Mouse (Mus musculus) embryo, embryonic 11 days (tissue): ENCODE measurements around the gene Prn.

ENCODE experiments used
- DNase-seq: peaks from one replicate; pipeline ENCODE4 v3.0.0-alpha.2; 2015

The Prn gene

DNA sequence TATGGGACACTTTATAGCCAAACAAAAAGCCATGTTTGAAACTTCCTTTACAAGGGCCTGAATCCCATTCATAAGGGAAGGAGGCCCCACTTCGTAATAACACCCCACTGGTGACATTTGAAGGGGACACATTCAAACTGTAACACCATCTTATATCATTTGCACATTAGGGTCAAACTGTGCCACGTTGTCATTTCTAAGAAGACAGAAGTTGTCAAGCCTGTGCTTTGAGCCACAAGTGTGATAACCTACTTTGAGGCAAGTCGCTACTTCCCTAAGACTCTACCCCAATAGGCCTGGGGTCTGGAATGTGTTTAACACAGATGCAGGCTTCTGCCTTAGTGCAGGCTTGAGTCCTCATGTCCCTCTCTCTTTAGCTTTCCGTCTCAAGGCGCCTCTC is 2.4 kb upstream of the Prn start:
- DNase-seq, result no peak

DNA sequence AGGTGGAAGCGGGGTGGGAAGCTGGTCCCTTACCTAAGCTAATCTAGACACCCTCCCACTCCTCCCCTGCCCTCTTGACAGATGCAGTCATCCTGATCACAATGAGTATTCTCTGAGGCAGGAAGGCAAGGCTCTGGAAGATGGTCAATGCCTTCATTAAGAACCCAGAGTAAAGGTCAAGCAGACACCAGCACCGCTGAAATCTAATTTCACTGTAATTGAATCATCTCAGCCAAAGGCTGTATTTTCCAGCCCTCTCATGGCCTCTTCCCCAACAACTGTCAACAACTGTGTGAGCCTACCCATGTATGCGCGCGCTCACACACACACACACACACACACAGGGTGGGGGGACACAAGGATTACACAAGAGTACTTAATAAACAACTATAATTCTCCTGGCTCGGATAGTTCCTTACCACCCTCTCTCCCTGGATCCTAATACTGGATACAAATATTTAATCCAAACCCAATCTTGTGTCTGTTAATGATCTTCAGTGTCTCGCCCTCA is 1.4 kb upstream of the Prn start:
- DNase-seq, result no peak

DNA sequence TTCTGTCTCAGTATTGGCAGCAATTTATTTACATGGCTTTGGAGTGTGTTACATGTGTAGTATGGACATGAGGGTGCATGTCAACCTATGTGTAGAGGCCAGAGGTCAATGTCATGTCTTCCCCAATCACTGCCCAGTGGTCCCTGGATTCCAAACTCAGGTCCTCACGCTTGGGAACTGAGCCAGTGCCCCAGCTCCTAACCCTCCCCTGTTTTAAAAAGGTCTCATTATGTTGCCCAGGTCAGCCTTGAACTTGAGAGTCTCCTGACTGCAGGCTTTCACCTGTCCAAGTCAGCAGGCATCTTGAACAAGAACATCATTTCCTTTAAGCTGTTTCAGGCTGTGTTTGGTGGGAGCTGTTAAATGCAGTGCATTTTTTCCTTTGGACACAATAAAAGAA is 851 bp upstream of the Prn start:
- DNase-seq, result no peak

DNA sequence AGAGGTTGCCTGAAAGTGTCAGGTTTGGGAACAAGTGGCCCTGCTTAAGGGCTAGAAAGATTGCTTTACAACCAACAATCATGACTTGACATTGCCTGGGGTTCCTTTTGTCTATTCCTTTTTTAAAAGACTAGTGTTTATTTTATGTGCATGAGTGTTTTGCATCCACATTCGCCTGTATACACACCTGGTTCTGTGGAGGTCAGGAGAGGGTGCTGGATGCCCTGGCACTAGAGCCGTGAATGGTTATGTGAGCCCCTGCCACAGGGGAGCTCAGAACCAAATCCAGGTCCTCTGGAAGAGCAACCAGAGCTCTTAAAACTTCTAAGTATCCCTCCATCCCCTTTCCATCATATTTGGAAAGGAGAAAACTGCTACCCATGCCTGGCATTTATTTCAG is 1.1 kb downstream of the Prn start:
- no peak for DNase-seq

DNA sequence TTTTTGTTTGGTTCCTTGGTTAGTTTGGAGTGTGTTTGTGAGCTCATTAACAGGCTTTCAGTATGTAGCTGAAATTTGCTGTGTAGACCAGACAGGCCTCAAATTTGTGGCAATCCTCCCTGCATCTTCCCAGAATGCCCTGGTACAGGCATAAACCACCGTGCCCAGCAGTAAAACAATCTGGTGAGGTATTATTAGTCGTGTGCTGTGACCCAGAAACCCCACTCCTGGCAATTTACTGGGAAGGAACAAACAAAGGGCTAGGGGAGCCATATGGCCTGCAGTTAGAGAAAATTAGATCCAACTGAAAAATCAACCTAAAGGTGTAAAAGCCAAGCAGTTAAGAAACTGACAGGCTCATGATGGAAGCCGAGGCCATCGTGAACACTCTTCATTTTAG is 1.6 kb downstream of the Prn start:
- DNase-seq, result no peak

DNA sequence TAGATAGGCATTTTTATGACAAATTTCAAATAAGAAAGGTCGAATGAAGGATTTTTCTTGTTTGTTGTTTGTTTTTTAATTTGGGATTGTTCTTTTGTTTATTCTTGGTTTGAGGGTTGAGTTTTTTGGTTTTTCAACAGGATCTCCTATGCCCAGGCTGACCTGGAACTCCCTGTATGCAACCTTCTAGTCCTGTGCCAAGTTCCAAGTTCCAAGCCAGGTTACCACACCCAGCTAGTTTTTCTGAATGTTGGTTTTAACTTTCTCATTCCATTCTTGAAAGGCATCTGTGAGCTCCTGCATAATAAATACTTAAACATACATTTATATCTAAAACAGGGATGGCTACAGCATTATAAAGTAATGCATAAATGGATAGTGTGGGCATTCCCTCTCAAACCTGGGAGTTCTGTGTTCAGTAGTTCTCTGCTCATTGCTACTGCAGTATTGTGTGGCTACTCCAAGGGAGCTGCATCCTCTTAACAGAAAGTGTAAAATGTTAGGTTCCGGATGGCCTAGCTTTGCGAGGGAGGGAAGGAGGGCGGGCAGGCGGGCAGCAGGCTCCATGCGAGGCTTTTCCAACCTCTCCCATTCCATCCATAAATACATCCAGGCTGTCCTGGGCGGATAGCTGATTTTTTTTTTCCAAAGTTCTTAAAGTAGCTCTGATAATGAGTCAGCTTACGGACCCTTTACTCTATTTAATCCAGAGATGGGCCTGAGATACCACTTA is 2.9 kb downstream of the Prn start:
- no peak for DNase-seq

DNA sequence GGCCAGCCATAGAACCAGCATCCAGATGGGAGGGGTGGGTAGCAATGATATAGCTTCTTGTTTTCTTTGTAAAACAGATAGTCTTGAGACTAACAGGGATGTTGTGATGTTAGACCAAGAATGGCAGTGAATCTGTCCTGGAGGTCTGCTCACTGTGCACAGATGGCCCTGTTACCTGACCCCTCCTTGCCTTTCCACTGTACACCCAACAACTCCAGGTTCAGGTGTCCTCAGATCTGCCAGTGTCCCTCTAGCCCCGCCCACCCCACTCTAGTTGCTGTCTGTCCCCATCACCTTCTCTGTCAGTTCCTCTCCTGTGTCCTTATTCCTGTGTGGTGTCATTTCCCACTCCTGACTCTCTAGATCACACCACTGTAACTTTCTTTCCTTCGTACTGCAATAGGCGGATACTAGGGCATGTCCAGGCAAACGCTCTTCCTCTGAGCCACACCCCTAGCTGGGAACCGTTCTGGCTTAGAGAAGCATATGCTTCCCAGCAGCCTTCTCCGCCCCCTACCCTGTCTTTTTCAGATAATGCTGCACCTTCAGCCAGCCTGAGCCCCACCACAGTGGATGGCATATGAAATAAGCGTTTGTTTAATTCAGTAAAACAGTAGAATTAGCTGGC is 22.6 kb downstream of the Prn start:
- DNase-seq, result no peak

DNA sequence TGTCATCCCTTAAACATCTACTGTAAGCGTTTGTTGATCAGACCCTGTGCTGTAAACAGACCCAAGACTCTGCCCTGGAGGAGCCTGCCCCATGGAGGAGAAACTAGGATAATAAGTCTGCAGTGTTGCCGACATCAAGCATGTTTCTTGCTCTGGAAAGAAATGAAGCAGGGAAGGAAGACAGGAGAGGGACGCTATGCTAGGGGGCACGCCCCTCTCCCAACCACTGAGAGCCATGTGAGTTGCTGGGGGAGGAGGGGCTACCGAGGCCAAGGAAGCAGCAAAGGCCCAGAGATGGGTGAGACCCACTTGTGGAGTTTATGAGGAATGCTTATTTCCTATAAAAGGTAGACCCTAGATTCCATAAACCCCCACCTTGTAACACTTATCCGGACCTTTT is 23.3 kb downstream of the Prn start:
- no peak for DNase-seq

DNA sequence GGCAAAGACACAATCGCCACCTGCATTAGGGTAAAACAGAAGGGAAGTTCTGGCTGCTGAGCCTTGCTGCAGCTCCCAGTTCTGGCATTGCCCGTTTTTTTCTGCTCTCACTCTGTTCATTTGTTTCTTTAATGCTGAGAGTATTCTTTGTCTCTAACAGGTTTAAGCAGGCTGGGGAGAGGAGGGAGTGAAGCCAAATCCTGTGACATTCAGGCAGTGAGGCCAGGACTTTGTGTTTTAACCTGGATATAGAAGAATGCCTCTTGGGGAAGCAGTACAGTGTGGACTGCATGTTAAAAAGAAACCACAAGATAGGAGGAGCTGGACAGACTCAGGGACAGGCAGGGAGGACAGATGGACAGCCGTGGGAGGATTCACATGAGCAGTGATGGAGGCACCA is 23.8 kb downstream of the Prn start:
- DNase-seq, result no peak

DNA sequence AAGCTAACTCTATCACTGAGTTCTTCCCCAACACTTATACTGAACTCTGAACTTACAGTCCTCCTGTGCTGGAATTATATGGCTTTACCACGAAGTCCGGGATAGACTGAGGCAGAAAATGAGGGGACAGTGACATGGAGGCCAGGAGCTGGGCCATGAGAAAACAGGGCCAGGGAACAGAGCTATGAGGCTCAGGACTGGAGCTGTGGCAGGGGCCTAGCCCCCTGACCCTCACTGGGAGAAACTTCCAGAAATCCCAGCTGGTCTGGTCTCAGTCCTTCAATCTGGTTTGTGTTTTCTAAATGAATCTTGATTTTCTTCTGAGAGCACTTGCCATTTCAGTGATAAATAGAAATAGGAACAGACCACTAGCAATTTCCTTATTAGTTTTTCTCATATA is 24.5 kb downstream of the Prn start:
- DNase-seq, result no peak

DNA sequence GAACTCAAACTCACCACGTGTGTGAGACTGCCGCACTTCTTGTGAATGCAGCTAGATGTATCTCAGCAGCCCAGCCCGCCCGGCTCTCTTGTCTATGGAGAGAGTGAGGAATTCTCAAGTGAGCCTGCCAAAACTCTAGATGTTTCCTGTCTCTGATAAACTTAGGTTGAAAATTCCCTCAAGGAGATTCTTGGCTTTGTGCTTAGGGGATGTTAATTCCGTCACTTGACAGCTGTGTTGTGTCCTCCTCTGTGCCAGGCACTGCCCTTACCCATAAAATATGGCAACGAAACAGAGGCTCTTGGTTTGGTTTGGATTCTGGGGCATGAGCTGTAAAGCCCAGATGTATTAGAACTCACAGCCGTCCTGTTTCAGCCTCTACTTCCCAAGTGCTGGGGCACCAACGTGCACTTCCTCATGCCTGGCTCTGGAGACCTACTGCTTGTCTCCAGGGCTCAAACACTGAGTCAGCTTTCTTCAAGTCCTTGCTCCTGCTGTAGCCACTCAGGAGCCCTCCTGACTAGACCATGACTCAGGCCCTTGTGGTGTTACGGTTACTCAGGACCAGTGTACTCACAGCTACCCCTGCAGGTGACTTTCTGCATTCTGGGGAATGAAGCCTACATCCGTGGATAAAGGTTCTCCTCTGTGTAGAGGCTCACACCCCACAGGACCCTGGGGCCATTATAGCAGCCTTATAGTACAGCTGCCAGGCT is 25.8 kb downstream of the Prn start:
- no peak for DNase-seq

DNA sequence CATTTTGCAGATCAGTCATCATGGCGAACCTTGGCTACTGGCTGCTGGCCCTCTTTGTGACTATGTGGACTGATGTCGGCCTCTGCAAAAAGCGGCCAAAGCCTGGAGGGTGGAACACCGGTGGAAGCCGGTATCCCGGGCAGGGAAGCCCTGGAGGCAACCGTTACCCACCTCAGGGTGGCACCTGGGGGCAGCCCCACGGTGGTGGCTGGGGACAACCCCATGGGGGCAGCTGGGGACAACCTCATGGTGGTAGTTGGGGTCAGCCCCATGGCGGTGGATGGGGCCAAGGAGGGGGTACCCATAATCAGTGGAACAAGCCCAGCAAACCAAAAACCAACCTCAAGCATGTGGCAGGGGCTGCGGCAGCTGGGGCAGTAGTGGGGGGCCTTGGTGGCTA is 26.7 kb downstream of the Prn start:
- DNase-seq, result no peak

DNA sequence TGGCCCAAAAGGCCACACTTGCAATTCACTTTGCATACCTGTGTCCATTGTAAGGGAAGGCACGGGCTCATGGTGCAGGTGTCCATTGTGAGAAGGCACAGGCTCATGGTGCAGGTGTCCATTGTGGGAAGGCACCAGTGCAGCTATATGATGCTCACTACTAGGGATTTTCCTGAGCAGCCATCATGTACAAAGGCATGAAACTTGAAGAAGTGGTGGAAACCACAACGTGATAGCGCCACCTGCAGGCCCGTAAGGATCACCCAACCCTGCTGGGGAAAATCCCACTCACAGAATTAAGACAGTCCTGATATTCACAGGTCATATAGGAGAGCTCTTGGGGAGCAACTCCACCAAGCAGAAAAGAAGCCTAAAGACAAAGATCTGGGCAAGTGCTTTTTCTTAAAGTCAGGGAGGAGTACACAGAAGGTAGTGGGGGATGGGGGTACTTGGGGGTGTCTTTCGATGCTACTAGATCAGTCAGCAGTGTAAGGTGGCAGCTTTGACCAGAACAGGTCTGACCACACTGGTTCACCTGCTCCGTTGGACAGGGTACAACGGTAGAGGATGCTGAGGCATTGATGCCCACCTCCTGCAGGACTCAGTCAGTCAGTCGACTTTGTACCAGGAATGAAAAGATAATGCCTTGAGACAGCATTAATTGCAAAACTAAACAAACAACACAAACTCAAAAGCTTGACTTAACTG is 29.8 kb downstream of the Prn start:
- peak; percentile 80 for DNase-seq

DNA sequence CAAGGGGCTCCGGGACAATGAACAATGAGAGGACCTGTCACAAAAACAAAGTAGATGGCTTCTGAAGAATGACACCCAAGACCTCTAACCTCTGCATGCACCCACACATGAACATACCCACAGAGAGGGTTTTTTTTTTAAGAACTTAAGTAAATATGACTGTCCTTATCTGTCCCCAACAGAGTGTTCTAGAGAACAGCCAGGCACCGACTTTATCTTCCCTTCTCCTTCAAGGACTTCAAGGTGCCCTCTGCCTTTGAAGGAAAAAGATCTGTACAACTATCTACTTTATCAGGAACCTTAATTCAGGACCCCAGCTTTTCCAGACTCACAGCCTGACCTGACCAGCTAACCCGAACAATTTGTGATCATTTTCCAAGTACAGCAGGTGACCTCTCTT is 30.7 kb downstream of the Prn start:
- DNase-seq, result no peak

DNA sequence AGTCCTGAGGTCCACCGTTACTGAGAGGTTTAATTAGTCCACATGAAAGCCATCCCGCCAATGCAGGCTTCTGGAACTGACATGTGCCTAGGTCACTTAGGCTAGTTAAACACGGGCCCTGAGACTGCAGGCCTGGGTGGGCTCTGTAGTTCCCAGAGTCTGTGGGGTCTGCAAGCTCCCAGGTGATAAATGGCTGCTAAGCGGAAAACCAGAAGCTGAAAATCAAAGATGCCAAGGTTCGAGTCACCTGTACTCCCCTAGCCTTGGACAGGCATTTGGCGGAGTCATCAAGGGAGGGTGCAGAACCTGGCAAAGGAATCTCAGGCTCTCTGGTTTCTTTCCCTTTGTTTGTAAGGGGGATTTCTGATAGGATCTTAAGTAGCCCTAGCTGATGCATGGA is 31.7 kb downstream of the Prn start:
- no peak for DNase-seq

DNA sequence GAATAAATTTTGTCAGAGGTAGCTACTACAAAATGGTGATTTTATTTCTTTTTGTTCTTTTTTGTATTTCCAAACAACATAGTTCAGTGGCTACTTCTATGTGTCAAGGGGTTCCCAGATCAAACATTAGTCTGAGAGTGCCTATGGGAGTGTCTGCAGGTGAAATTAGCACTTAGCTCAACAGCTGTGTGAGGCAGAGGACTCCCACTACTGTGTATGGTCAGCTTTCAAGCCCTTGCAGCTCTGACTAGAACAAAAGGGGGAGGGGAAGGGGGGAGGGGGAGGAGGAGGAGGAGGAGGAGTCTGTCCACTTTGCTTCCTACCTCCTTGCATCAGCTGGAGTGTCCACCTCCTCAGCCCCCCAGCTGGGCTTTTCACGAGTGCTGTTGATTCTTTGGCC is 34.6 kb downstream of the Prn start:
- DNase-seq, result no peak

DNA sequence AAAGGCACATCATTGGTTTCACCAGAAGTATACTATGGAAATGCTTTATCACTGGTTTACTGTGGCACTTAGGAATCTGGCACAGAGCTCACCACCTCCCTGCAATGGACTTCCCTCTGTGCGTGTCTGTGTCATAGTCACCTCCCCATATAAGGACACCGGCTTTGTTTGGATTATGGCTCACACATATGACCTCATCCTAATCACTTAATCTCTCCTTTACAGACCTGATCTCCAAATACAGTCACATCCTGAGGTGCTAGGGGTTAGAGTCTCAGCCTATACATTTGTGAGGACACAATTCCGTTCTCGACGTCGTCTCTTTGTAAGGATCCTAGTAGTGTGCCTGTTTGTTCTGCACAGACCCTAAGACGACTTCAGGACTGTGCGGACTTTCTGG is 35.5 kb downstream of the Prn start:
- no peak for DNase-seq

DNA sequence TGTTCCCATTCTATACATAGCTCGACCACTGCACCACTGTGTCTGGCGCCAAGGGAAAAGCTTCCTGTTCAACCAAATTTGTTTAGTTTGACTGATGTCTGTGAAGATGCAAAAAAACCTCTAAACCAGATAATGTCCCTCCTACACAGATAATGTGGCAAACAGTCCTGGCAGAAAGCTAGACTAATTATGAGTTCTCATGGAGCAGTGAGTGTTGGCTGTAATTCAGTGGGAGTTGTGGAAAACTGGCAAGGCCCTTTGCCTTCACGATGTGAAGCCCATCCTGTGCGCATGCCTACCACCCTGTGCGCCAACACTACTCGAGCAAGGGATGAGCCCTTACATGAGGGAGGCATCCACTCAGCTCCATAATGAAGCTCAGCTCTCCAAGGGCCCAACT is 36.0 kb downstream of the Prn start:
- DNase-seq, result no peak

DNA sequence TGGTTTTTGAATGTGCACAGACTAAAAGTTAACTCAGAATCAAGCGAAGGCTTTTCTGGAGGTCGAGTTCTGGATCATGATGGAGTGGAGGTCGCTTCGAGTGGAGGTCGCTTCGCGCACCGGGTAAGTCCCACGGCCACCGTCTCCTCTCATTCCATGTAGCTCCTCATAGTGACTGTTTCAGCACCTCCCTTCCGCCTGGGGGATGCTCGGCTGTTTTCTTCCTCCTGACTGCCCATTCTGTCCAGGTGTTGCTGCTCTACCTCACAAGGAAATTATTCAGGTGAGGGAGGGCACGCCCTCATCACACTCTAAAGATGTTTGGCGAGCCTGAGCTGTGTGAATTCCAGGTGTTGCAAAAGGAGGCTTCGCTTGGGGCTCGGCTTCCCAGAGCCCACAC is 36.6 kb downstream of the Prn start:
- no peak for DNase-seq

DNA sequence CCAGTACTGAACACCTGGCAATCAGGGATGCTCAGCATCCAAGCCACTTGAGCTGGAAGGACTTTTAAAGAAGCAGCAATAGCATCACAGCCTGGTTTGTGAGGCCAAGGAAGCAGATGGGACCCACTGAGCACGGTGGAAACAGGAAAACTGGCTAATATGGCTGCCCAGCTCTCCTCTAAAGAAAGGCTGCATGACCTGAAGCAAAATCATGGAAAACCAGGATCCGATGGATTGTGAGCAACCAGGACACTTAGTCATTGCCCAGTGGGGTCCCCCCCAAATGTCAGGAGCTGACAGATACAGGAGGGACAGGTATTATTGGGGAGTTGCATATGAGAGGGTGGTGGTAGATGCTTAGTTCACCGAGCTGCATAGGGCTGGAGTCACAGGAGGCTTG is 38.4 kb downstream of the Prn start:
- no peak for DNase-seq

DNA sequence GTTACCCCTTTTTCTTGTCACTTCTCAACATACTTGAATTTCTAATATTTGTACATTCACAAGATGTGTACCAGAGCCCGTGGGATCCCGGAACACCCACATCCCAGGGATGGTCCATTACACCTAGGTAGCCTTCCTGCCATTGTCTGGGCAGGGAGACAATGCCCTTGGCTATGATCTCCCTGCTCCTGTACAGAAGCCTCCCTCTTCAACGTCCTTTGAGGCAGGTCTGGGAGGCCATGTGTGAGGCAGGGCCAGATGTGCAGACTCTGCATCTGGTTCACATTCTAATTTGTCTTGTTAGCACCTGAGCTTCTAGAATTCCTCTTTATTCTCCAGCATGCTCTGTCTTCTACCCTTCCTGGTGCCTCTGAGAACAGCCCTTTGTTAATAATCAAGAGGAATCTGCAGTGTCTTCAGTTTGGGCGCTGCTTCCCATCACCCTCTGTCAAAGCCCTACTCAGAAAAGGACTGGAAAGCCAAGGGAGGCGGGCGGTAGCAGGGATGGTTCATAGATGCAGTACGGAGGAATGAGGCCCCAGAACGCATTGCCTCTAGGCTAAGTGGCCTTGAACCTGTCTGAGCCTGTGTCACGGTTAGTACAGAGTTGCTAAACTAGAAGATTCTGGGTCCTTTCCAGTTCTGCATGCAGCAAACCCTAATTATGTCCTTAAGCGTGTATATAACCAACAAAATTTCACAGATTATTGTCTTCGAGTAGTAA is 39.3 kb downstream of the Prn start:
- no peak for DNase-seq

DNA sequence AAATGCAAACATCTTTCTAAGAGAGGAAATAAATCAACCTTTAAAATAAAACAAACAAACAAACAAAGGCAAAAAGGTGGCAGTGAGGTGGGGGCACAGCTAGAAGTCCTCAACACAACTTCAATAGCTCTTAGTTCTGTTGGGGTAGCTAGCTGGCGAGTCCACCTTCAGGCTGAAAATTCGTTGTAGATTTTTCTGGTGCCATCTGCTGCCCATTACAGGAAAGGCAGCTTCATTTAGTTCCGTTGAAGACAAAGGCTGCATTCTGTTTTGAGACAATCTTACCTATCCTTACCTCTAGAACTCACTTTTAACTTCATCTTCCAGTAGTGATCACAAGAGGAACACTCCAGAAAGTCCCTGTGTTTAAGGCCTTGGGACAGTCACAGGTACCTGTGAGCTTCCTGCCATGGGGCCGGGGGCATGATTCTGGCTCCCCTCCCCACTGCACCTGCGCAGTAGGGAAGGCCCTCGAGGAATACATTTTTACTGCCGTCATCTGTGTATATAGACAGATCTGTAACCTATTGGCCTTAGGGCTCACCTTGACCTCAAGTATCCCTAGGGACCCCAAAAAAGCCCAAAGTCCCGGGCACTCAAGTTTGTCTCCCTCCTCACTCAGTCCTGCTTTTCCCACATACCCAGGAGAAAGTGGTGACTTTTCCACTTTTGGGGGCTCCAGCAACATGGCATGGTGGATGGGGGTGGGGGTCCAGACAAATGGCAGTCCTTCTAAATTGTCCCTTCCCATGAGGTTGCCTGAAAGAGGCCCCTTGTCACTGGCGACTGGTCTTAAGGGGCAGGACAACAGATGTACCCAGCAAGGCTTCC is 40.2 kb downstream of the Prn start:
- peak; percentile 67 for DNase-seq
